Mouse (Mus musculus): Measurements from ENCODE around the gene Rrad. TPM values are rescaled to one million over a fixed set of nuclear protein-coding genes. Genes with fewer than 3 reads are reported as not detected.

Rrad gene
- total and polyA plus RNA-seq, 2 experiments from 2014 or later, result 3.3 to 3.5 TPM

DNA sequence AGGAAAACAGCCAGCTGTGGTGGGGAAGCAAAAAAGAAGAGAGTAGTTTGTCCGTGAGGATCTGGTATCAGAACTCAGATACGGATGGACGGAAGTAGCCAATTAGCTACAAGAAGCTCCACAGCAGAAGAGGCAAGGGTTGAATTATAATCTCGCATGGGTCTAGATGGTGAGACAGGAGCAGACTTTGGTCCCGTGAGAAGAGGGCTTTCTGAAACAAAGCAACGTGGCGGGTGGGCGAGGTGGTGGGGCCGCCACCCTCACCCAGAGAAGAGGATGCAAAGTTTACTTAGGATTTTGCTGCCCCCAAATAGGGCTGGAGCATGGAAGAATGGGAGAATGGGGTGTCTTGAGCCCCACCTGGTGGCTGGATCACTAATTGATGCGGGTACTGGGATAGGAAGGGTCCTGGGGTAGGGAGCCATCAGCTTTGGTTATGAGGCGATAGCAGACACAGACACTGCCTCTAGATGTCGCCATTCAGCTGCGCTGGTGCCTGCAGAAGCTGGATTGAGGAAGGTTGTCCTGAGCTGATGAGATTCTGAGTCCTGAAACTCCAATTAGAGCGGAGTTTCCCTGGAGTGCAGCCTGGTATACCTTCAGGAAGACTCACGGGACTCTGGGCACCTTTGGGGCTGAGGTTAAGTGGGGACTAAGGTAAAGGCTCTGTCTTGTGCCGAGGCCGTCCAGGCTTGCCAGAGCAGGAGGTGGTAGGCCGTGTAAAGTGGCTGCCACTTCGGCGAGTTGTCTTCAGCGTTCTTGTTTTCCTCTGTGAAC lies 28.5 kb downstream of the Rrad start:
- Histone ChIP-seq H3K4me3 (ENCODE audit: low read depth, low read length) (peak overlapping the region; percentile 15; the same call in 1 of the 2 replicates), H3K4me2 (ENCODE audit: low read depth, low read length, poor library complexity, severe bottlenecking) (peak overlapping the region; percentile 41), H3K9me3 (ENCODE audit: low read length) (no peaks in the 10 kb centered on the region), H3K9ac (replicated peaks; ENCODE audit: low read length, poor library complexity, severe bottlenecking) (no peak overlapping the region), H3K36me3 (ENCODE audit: insufficient read depth, low read length) (no peaks in the 10 kb centered on the region), H3K4me1 (ENCODE audit: insufficient read depth, low read length) (no peaks in the 10 kb centered on the region; the same call in 1 of the 2 replicates), H3K27me3 (ENCODE audit: insufficient read depth, low read length) (peaks cover 3% of the 10 kb centered on the region; the same call in 1 of the 2 replicates), H3K27ac (ENCODE audit: low read depth, low read length) (no peak overlapping the region)
- DNase-seq (ENCODE audit: low spot score) (peak; percentile 95), ATAC-seq (ENCODE audit: low FRiP score) (peak; percentile 88)
- WGBS, result 19% methylated on average over 21 of the region's 21 CpGs
- TF ChIP-seq CTCF (IDR thresholded peaks at IDR 0.05), result peak; percentile 97

DNA sequence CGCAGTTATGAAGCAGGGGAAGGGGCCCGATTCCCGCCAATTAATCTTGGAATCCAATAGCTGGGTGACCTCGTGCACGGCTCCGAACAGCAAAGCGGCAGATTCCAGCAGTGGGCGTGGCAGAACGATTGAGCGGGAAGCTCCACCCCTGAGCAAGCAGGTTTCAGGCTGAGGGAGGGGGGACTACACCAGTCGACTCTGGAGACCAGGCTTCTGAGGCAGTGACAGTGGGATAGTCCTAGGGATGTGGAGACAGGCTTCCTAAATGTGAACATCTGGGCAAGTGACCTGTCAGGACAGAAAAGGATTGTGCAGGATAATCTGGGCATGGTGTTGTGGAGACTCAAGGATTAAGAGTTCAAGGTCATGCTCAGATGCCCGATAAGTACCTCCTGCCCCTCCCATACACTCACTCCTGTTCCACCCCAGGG lies 29.2 kb downstream of the Rrad start:
- no peaks in the 10 kb centered on the region; the same call in 1 of the 2 replicates for H3K4me1 ChIP-seq (ENCODE audit: insufficient read depth, low read length)
- no peaks in the 10 kb centered on the region for H3K9me3 ChIP-seq (ENCODE audit: low read length)
- H3K27ac ChIP-seq (ENCODE audit: low read depth, low read length), result no peak overlapping the region
- TF ChIP-seq CTCF (IDR thresholded peaks at IDR 0.05), result no peak
- H3K4me3 ChIP-seq (ENCODE audit: low read depth, low read length), result peak overlapping the region; percentile 15; the same call in 1 of the 2 replicates
- H3K27me3 ChIP-seq (ENCODE audit: insufficient read depth, low read length), result peaks cover 3% of the 10 kb centered on the region; the same call in 1 of the 2 replicates
- H3K4me2 ChIP-seq (ENCODE audit: low read depth, low read length, poor library complexity, severe bottlenecking), result peak overlapping the region; percentile 41
- no peak overlapping the region for H3K9ac ChIP-seq (replicated peaks; ENCODE audit: low read length, poor library complexity, severe bottlenecking)
- H3K36me3 ChIP-seq (ENCODE audit: insufficient read depth, low read length), result no peaks in the 10 kb centered on the region
- ATAC-seq (ENCODE audit: low FRiP score), result 0 out of 2 replicates have a peak, but pooled peaks have one; percentile 32
- no peak for DNase-seq (ENCODE audit: low spot score)
- 2% methylated on average over 12 of the region's 12 CpGs for WGBS

DNA sequence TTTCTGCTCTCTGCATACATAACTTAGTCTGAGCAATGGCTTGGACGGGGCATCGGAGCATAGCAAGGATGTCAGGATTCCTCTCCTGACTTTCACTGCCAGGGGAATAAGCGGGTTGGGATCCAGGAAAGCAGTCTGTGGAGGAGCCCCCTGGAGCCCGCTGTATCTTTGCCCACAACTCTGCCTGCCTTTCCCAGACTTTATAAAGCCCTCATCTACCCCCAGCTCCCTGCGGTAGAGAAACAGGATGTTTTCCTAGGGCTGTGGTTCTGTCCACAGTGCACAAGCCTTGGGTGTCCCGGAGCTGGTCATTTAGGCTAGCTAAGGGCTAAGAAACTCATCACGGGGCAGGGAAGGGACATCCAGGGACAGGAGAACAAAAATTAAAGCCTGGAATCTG lies 29.7 kb downstream of the Rrad start:
- Histone ChIP-seq H3K27me3 (ENCODE audit: insufficient read depth, low read length) (peaks cover 3% of the 10 kb centered on the region; the same call in 1 of the 2 replicates), H3K9ac (replicated peaks; ENCODE audit: low read length, poor library complexity, severe bottlenecking) (no peak overlapping the region), H3K36me3 (ENCODE audit: insufficient read depth, low read length) (no peaks in the 10 kb centered on the region), H3K9me3 (ENCODE audit: low read length) (no peaks in the 10 kb centered on the region), H3K4me2 (ENCODE audit: low read depth, low read length, poor library complexity, severe bottlenecking) (no peak overlapping the region), H3K4me1 (ENCODE audit: insufficient read depth, low read length) (no peaks in the 10 kb centered on the region; the same call in 1 of the 2 replicates), H3K4me3 (ENCODE audit: low read depth, low read length) (no peak overlapping the region), H3K27ac (ENCODE audit: low read depth, low read length) (no peak overlapping the region)
- WGBS, result 29% methylated on average over 7 of the region's 7 CpGs
- no peak for DNase-seq (ENCODE audit: low spot score)
- no peak for ATAC-seq (ENCODE audit: low FRiP score)
- no peak for TF ChIP-seq CTCF (IDR thresholded peaks at IDR 0.05)

DNA sequence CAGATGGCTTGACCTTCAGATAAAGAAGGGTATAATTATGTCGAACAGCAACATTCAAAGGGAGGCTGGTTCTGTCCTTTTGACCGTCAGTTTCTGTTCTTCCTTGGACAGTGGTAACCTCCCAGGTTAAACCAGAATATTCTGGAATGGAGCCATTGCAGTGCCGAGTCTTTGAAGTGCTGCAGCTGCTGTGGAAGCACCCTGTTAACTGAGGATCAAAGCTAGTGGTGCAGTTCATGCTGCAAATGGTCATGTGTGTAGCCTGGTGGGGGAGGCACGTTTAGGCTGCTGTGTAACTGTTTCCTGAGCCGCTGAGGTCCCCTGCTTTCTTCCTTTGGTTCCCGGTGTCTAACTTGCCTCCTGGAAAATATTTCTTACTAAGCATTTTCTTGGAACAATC lies 32.6 kb downstream of the Rrad start:
- H3K4me2 ChIP-seq (ENCODE audit: low read depth, low read length, poor library complexity, severe bottlenecking), result no peak overlapping the region
- no peak for DNase-seq (ENCODE audit: low spot score)
- TF ChIP-seq CTCF (IDR thresholded peaks at IDR 0.05), result no peak

DNA sequence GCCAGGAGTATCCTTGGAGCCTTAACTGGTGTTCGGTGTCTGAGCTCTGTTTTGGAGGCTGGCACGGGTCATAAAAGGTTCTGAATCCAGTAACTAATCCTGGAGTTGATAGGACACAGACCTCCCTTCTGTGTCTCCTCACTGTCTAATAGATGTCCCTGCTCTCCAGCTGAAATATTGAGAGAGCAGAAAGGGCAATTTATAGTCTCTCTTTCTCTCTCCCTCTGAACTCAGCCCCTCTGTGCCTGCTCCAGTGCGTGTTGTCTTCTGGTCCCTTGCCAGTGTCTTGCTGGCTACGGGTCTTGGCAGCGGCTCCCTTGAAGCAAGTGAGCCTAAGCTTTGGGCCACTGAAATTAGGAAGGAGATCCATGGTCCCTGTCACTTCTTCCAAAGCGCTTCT lies 33.5 kb downstream of the Rrad start:
- WGBS, result 79% methylated on average over 6 of the region's 6 CpGs
- DNase-seq (ENCODE audit: low spot score) (no peak), ATAC-seq (ENCODE audit: low FRiP score) (no peak)

More for the DNA sequence above, 32.6 kb downstream of the Rrad start:
- Histone ChIP-seq H3K36me3 (ENCODE audit: insufficient read depth, low read length) (peaks cover 13% of the 10 kb centered on the region), H3K27me3 (ENCODE audit: insufficient read depth, low read length) (peaks cover 3% of the 10 kb centered on the region; the same call in 1 of the 2 replicates), H3K9ac (replicated peaks; ENCODE audit: low read length, poor library complexity, severe bottlenecking) (no peak overlapping the region), H3K9me3 (ENCODE audit: low read length) (no peaks in the 10 kb centered on the region), H3K27ac (ENCODE audit: low read depth, low read length) (no peak overlapping the region), H3K4me1 (ENCODE audit: insufficient read depth, low read length) (no peaks in the 10 kb centered on the region; the same call in 1 of the 2 replicates), H3K4me3 (ENCODE audit: low read depth, low read length) (no peak overlapping the region)
- 64% methylated on average over 6 of the region's 6 CpGs for WGBS
- ATAC-seq (ENCODE audit: low FRiP score), result no peak

More for the DNA sequence above, 33.5 kb downstream of the Rrad start:
- H3K4me2 ChIP-seq (ENCODE audit: low read depth, low read length, poor library complexity, severe bottlenecking), result no peak overlapping the region
- H3K9ac ChIP-seq (replicated peaks; ENCODE audit: low read length, poor library complexity, severe bottlenecking), result no peak overlapping the region
- H3K9me3 ChIP-seq (ENCODE audit: low read length), result no peaks in the 10 kb centered on the region
- no peak overlapping the region for H3K4me3 ChIP-seq (ENCODE audit: low read depth, low read length)
- TF ChIP-seq CTCF (IDR thresholded peaks at IDR 0.05), result no peak
- H3K27me3 ChIP-seq (ENCODE audit: insufficient read depth, low read length), result peaks cover 3% of the 10 kb centered on the region; the same call in 1 of the 2 replicates
- H3K4me1 ChIP-seq (ENCODE audit: insufficient read depth, low read length), result no peaks in the 10 kb centered on the region; the same call in 1 of the 2 replicates
- H3K27ac ChIP-seq (ENCODE audit: low read depth, low read length), result no peak overlapping the region
- H3K36me3 ChIP-seq (ENCODE audit: insufficient read depth, low read length), result peaks cover 14% of the 10 kb centered on the region

Data from midbrain, postnatal 0 days (tissue).